28 mouse cellular contexts compared by ENCODE assay signal in genomic region chr1:178644954-178645353, GRCm38 (mm10).
DNase-seq lines count a peak whose midpoint lies in the region; ATAC-seq and TF ChIP-seq lines count a peak whose summit lies in the region.
"Had no signal": no experiment of that assay in that cellular context is flagged by ENCODE, and none has a peak within 500 bp of the region (broad histone marks: within the 10 kb centered on the region; RNA-seq: fewer than 3 reads in every experiment).

No protein-coding gene starts in this region.

- no peaks in the 10 kb centered on the region for H3K36me3 ChIP-seq in heart, embryonic 11.5 days (ENCODE audit: control insufficient read depth, insufficient read depth, low read length)
- H3K36me3 ChIP-seq in heart, embryonic 16.5 days (ENCODE audit: control insufficient read depth, insufficient read depth) = no peaks in the 10 kb centered on the region
- H3K36me3 ChIP-seq in heart, adult 2 months (ENCODE audit: control insufficient read depth, insufficient read depth, low read length) = no peaks in the 10 kb centered on the region
- H3K36me3 ChIP-seq in liver, embryonic 13.5 days = no peaks in the 10 kb centered on the region
- H3K36me3 ChIP-seq: G1E; hindbrain, embryonic 10.5 days; hindbrain, embryonic 15.5 days; kidney, embryonic 15.5 days had no signal

- WGBS in heart, embryonic 11.5 days (ENCODE audit: insufficient replicate concordance) = 10% methylated on average over 4 of the region's 4 CpGs
- WGBS in heart, embryonic 16.5 days = 23% methylated on average over 4 of the region's 4 CpGs
- WGBS in heart, adult 2 months = 51% methylated on average over 4 of the region's 4 CpGs
- 23% methylated on average over 4 of the region's 4 CpGs for WGBS in liver, embryonic 13.5 days (ENCODE audit: insufficient replicate concordance)

- no peak overlapping the region for H3K4me2 ChIP-seq in heart, embryonic 11.5 days
- H3K4me2 ChIP-seq in heart, embryonic 16.5 days (ENCODE audit: low read depth, low read length) = no peak overlapping the region
- no peak overlapping the region for H3K4me2 ChIP-seq in liver, embryonic 13.5 days
- H3K4me2 ChIP-seq: forebrain, embryonic 13.5 days; hindbrain, embryonic 15.5 days; kidney, embryonic 15.5 days; limb, embryonic 13.5 days; midbrain, embryonic 11.5 days had no signal

- no peak overlapping the region for H3K9ac ChIP-seq in heart, embryonic 11.5 days (ENCODE audit: low read depth, low read length)
- H3K9ac ChIP-seq in heart, embryonic 16.5 days (ENCODE audit: low read length) = no peak overlapping the region
- H3K9ac ChIP-seq in heart, adult 2 months (ENCODE audit: low read depth, low read length) = no peak overlapping the region
- H3K9ac ChIP-seq in liver, embryonic 13.5 days = no peak overlapping the region
- H3K9ac ChIP-seq: forebrain, embryonic 13.5 days; hindbrain, embryonic 15.5 days; kidney, embryonic 15.5 days; limb, embryonic 13.5 days had no signal

- no peaks in the 10 kb centered on the region for H3K79me2 ChIP-seq in heart, adult 2 months (replicated peaks; ENCODE audit: control insufficient read depth, insufficient read depth, low read length)

- TF ChIP-seq POLR2A in heart, adult 2 months (IDR thresholded peaks at IDR 0.05; ENCODE audit: insufficient read depth, low read depth, low read length) = no peak

- peaks cover 58% of the 10 kb centered on the region for H3K4me1 ChIP-seq in heart, embryonic 11.5 days (ENCODE audit: control insufficient read depth, insufficient read depth, low read length)
- H3K4me1 ChIP-seq in heart, embryonic 16.5 days (ENCODE audit: control insufficient read depth, insufficient read depth, low read length) = peaks cover 52% of the 10 kb centered on the region
- H3K4me1 ChIP-seq in heart, adult 2 months (ENCODE audit: control insufficient read depth, insufficient read depth, low read length) = no peaks in the 10 kb centered on the region; the same call in 1 of the 2 replicates
- H3K4me1 ChIP-seq in liver, embryonic 13.5 days (replicated peaks) = peaks cover 24% of the 10 kb centered on the region
- H3K4me1 ChIP-seq: forebrain, embryonic 13.5 days had no signal

- DNase-seq in heart, adult 9 months (ENCODE audit: low spot score in 2 of 2) = no peak
- no peak for DNase-seq in heart, adult 2 months
- peak; percentile 9 for DNase-seq in liver, embryonic 13.5 days
- DNase-seq in right cerebral cortex, postnatal 14 days = no peak
- DNase-seq: adrenal gland, postnatal 10 days; cerebellum, adult 11 months; cerebellum, adult 9-10 months; cerebellum, postnatal 36 days; gastrocnemius, postnatal 10 days; kidney, adult 18-20 months; kidney, postnatal 36 days; lung, adult 2 months; lung, postnatal 10 days; thymus, postnatal 4 days had no signal

- H3K9me3 ChIP-seq in heart, embryonic 11.5 days (replicated peaks; ENCODE audit: control insufficient read depth, low read length) = no peaks in the 10 kb centered on the region
- no peaks in the 10 kb centered on the region for H3K9me3 ChIP-seq in heart, embryonic 16.5 days (replicated peaks; ENCODE audit: control insufficient read depth, low read length)
- H3K9me3 ChIP-seq in liver, embryonic 13.5 days (replicated peaks) = no peaks in the 10 kb centered on the region
- H3K9me3 ChIP-seq: forebrain, embryonic 13.5 days; G1E; hindbrain, embryonic 10.5 days; hindbrain, embryonic 15.5 days; kidney, embryonic 15.5 days; limb, embryonic 13.5 days had no signal

- no peak overlapping the region for H3K4me3 ChIP-seq in heart, embryonic 11.5 days (ENCODE audit: low read depth, low read length)
- H3K4me3 ChIP-seq in heart, embryonic 16.5 days (ENCODE audit: low read length) = no peak overlapping the region
- H3K4me3 ChIP-seq in heart, adult 2 months = no peak overlapping the region
- no peak overlapping the region for H3K4me3 ChIP-seq in liver, embryonic 13.5 days (replicated peaks)
- H3K4me3 ChIP-seq: forebrain, embryonic 13.5 days; hindbrain, embryonic 10.5 days; hindbrain, embryonic 15.5 days; kidney, embryonic 15.5 days; layer of hippocampus, adult 2 months; limb, embryonic 13.5 days had no signal

- H3K27me3 ChIP-seq in heart, embryonic 11.5 days (ENCODE audit: control insufficient read depth, insufficient read depth, low read length) = no peaks in the 10 kb centered on the region
- H3K27me3 ChIP-seq in heart, embryonic 16.5 days (ENCODE audit: control insufficient read depth, insufficient read depth, low read length) = no peaks in the 10 kb centered on the region
- H3K27me3 ChIP-seq in heart, adult 2 months (ENCODE audit: control insufficient read depth, insufficient read depth, low read length) = no peaks in the 10 kb centered on the region
- no peaks in the 10 kb centered on the region for H3K27me3 ChIP-seq in liver, embryonic 13.5 days
- H3K27me3 ChIP-seq: forebrain, embryonic 13.5 days; hindbrain, embryonic 15.5 days; limb, embryonic 13.5 days; Patski had no signal

- no peak for TF ChIP-seq EP300 in heart, adult 2 months (IDR thresholded peaks at IDR 0.05; ENCODE audit: insufficient read depth, low read depth, low read length)

- no peak for TF ChIP-seq CTCF in heart, adult 2 months (IDR thresholded peaks at IDR 0.05)

- intact Hi-C loops in heart, adult 2 months (cut with DNase I) = loop anchor here (2.0 kb wide), 1 partner anchor 44 kb away; no protein-coding TSS in a partner anchor

- H3K27ac ChIP-seq in heart, embryonic 11.5 days (ENCODE audit: low read depth, low read length) = peak overlapping the region; percentile 73
- H3K27ac ChIP-seq in heart, embryonic 16.5 days (ENCODE audit: low read length) = peak overlapping the region; percentile 81
- no peak overlapping the region for H3K27ac ChIP-seq in heart, adult 2 months
- H3K27ac ChIP-seq in liver, embryonic 13.5 days = no peak overlapping the region
- H3K27ac ChIP-seq: forebrain, embryonic 13.5 days; hindbrain, embryonic 10.5 days; hindbrain, embryonic 15.5 days; kidney, embryonic 15.5 days; layer of hippocampus, adult 2 months; limb, embryonic 13.5 days had no signal

- ATAC-seq in heart, embryonic 11.5 days (replicated peaks; ENCODE audit: insufficient number of reproducible peaks, low FRiP score, low TSS enrichment) = peak; percentile 65
- peak; percentile 66 for ATAC-seq in heart, embryonic 16.5 days (replicated peaks; ENCODE audit: extremely low read depth, insufficient read depth, low FRiP score)
- ATAC-seq in liver, embryonic 13.5 days (ENCODE audit: low read depth) = peak; percentile 91
- ATAC-seq in megakaryocyte-erythroid progenitor cell, adult 5-6 weeks (replicated peaks; ENCODE audit: low FRiP score, low TSS enrichment, poor library complexity, severe bottlenecking) = peak; percentile 91
- ATAC-seq: forebrain, embryonic 13.5 days; inflammation-experienced regulatory T-cells, adult 6 months; midbrain, embryonic 16.5 days; Patski had no signal

Comparison
In these comparisons a context has a peak if more than half of its experiments do, and no peak if none do; other contexts are left out.
1. H3K27ac ChIP-seq: peak in heart, embryonic 11.5 days (single experiment) and heart, embryonic 16.5 days (single experiment); none in heart, adult 2 months (single experiment) and liver, embryonic 13.5 days (single experiment).
2. Peak in every context shown above with its lines, with median percentiles within 50 percentile points of each other: ATAC-seq.